Mouse (Mus musculus) neural tube, embryonic 15.5 days (tissue): Measurements from ENCODE around the gene Ect2l. TPM values are rescaled to one million over a fixed set of nuclear protein-coding genes. Genes with fewer than 3 reads are reported as not detected.
"Not testable (repeated sequence)": the region's sequence is repeated elsewhere in the genome, so short reads cannot be mapped to it uniquely, and the experiment has no call there.

Source experiments
- ATAC-seq: fragments of 200-750 bp; cut with Nextera tagmentation; 2 replicates; pipeline ENCODE4 v1.8.0; 2017; ENCODE audit warnings: mild to moderate bottlenecking, moderate TSS enrichment, moderate library complexity; ENCODE audit not compliant: low FRiP score
- H3K27ac ChIP-seq: fragments of 300-500 bp; sonication (generic); replicated peaks from 2 replicates; pipeline ENCODE4 v1.5.1; 2015; ENCODE audit warnings: mild to moderate bottlenecking, inconsistent platforms
- H3K27me3 ChIP-seq: fragments of 300-500 bp; sonication (generic); replicated peaks from 2 replicates; pipeline ENCODE4 v1.6.1; 2015; ENCODE audit warnings: inconsistent platforms
- H3K36me3 ChIP-seq: fragments of 300-500 bp; sonication (generic); 2 replicates; pipeline ENCODE4 v1.6.1; 2015; ENCODE audit warnings: inconsistent platforms
- H3K4me1 ChIP-seq: fragments of 300-500 bp; sonication (generic); 2 replicates; pipeline ENCODE4 v1.6.1; 2015; ENCODE audit warnings: inconsistent platforms
- H3K4me2 ChIP-seq: fragments of 300-500 bp; sonication (generic); 2 replicates; pipeline ENCODE4 v1.6.1; 2015; ENCODE audit warnings: inconsistent platforms, mild to moderate bottlenecking, moderate library complexity
- H3K4me3 ChIP-seq: fragments of 300-500 bp; sonication (generic); replicated peaks from 2 replicates; pipeline ENCODE4 v1.5.1; 2015; ENCODE audit warnings: mild to moderate bottlenecking, inconsistent platforms
- H3K9ac ChIP-seq: fragments of 300-500 bp; sonication (generic); replicated peaks from 2 replicates; pipeline ENCODE4 v1.6.1; 2015; ENCODE audit warnings: mild to moderate bottlenecking, inconsistent platforms
- H3K9me3 ChIP-seq: fragments of 300-500 bp; sonication (generic); replicated peaks from 2 replicates; pipeline ENCODE4 v1.6.1; 2016; ENCODE audit warnings: inconsistent platforms
- WGBS: fragments of 180-500 bp; shearing (Covaris S2); methylation state at CpG from one replicate; pipeline ENCODE4 v1.1.7; 2015; ENCODE audit warnings: mixed read lengths; 5-methylcytosine and 5-hydroxymethylcytosine counted together
- polyA plus RNA-seq: library from polyadenylated mRNA; unstranded; fragments of >200 nt; fragmentation: Nextera tagmentation; extraction: Ambion mirVana; gene quantifications from 2 replicates; pipeline ENCODE4 v1.2.1, GENCODE M21; 2015

Gene Ect2l
- polyA plus RNA-seq, 1 experiment from 2014 or later: 0.49 TPM

- Histone ChIP-seq H3K9me3 (no peaks in the 10 kb centered on the region), H3K36me3 (no peaks in the 10 kb centered on the region), H3K4me1 (no peaks in the 10 kb centered on the region), H3K27me3 (no peaks in the 10 kb centered on the region), H3K4me2 (no peak overlapping the region), H3K9ac (no peak overlapping the region), H3K4me3 (no peak overlapping the region), H3K27ac (no peak overlapping the region)
- no peak for ATAC-seq
- 82% methylated on average over 4 of the region's 4 CpGs for WGBS
Measured at GRCm38 (mm10) chr10:18189498-18189897, 21.2 kb downstream of the Ect2l start.

- 96% methylated on average over 6 of the region's 6 CpGs for WGBS
- H3K4me2 ChIP-seq: no peak overlapping the region
Measured at GRCm38 (mm10) chr10:18188564-18188963, 22.1 kb downstream of the Ect2l start.

GRCm38 (mm10) chr10:18182246-18182645 lies 28.4 kb downstream of the Ect2l start:
- WGBS: 80% methylated on average over 5 of the region's 5 CpGs
- no peak overlapping the region for H3K4me3 ChIP-seq
- H3K27ac ChIP-seq: no peak overlapping the region
- no peak overlapping the region for H3K9ac ChIP-seq
- no peak for ATAC-seq
- no peaks in the 10 kb centered on the region for H3K4me1 ChIP-seq
- no peaks in the 10 kb centered on the region for H3K36me3 ChIP-seq
- H3K9me3 ChIP-seq: no peaks in the 10 kb centered on the region
- no peak overlapping the region for H3K4me2 ChIP-seq
- H3K27me3 ChIP-seq: no peaks in the 10 kb centered on the region

More at GRCm38 (mm10) chr10:18188564-18188963, 22.1 kb downstream of the Ect2l start:
- no peak for ATAC-seq
- Histone ChIP-seq H3K9ac (no peak overlapping the region), H3K27ac (no peak overlapping the region), H3K9me3 (no peaks in the 10 kb centered on the region), H3K27me3 (no peaks in the 10 kb centered on the region), H3K36me3 (no peaks in the 10 kb centered on the region), H3K4me3 (no peak overlapping the region), H3K4me1 (no peaks in the 10 kb centered on the region)

- no peak overlapping the region for H3K27ac ChIP-seq
- ATAC-seq: no peak
- H3K9me3 ChIP-seq: no peaks in the 10 kb centered on the region
- H3K4me1 ChIP-seq: no peaks in the 10 kb centered on the region
- WGBS: 78% methylated on average over 2 of the region's 2 CpGs
- H3K4me2 ChIP-seq: no peak overlapping the region
- H3K36me3 ChIP-seq: no peaks in the 10 kb centered on the region
- H3K27me3 ChIP-seq: no peaks in the 10 kb centered on the region
- no peak overlapping the region for H3K4me3 ChIP-seq
- H3K9ac ChIP-seq: no peak overlapping the region
Measured at GRCm38 (mm10) chr10:18177304-18177703, 33.4 kb downstream of the Ect2l start.

GRCm38 (mm10) chr10:18176722-18177121 lies 34.0 kb downstream of the Ect2l start:
- whole genome bisulfite sequencing: 91% methylated on average over 7 of the region's 7 CpGs
- H3K4me2 ChIP-seq: no peak overlapping the region
- H3K27ac ChIP-seq: no peak overlapping the region
- no peak for ATAC-seq
- no peaks in the 10 kb centered on the region for H3K9me3 ChIP-seq
- H3K36me3 ChIP-seq: no peaks in the 10 kb centered on the region
- no peaks in the 10 kb centered on the region for H3K4me1 ChIP-seq
- H3K27me3 ChIP-seq: no peaks in the 10 kb centered on the region
- no peak overlapping the region for H3K4me3 ChIP-seq
- H3K9ac ChIP-seq: no peak overlapping the region

GRCm38 (mm10) chr10:18175087-18175486 lies 35.6 kb downstream of the Ect2l start:
- no peak overlapping the region for H3K9ac ChIP-seq
- H3K4me1 ChIP-seq: no peaks in the 10 kb centered on the region
- no peaks in the 10 kb centered on the region for H3K27me3 ChIP-seq
- no peak overlapping the region for H3K27ac ChIP-seq
- no peak for ATAC-seq
- WGBS: 85% methylated on average over 6 of the region's 6 CpGs
- no peak overlapping the region for H3K4me3 ChIP-seq
- no peak overlapping the region for H3K4me2 ChIP-seq
- H3K36me3 ChIP-seq: no peaks in the 10 kb centered on the region
- no peaks in the 10 kb centered on the region for H3K9me3 ChIP-seq

- no peak for ATAC-seq
- Histone ChIP-seq H3K9me3 (no peaks in the 10 kb centered on the region), H3K9ac (no peak overlapping the region), H3K4me3 (no peak overlapping the region), H3K27ac (no peak overlapping the region), H3K4me1 (no peaks in the 10 kb centered on the region), H3K27me3 (no peaks in the 10 kb centered on the region), H3K36me3 (no peaks in the 10 kb centered on the region), H3K4me2 (no peak overlapping the region)
- WGBS: 92% methylated on average over 7 of the region's 7 CpGs
Measured at GRCm38 (mm10) chr10:18162435-18162971, 48.2 kb downstream of the Ect2l start.

- Histone ChIP-seq H3K4me1 (no peaks in the 10 kb centered on the region), H3K4me2 (no peak overlapping the region), H3K36me3 (no peaks in the 10 kb centered on the region), H3K27ac (no peak overlapping the region), H3K27me3 (no peaks in the 10 kb centered on the region), H3K4me3 (no peak overlapping the region), H3K9ac (no peak overlapping the region), H3K9me3 (no peaks in the 10 kb centered on the region)
- WGBS: 85% methylated on average over 3 of the region's 3 CpGs
- no peak for ATAC-seq
Measured at GRCm38 (mm10) chr10:18147224-18147623, 63.5 kb downstream of the Ect2l start.

GRCm38 (mm10) chr10:18142231-18142630 lies 68.5 kb downstream of the Ect2l start:
- Histone ChIP-seq H3K4me2 (no peak overlapping the region), H3K9me3 (no peaks in the 10 kb centered on the region), H3K4me1 (no peaks in the 10 kb centered on the region), H3K36me3 (no peaks in the 10 kb centered on the region), H3K27ac (no peak overlapping the region), H3K4me3 (no peak overlapping the region), H3K27me3 (no peaks in the 10 kb centered on the region), H3K9ac (no peak overlapping the region)
- ATAC-seq: no peak
- WGBS: 84% methylated on average over 6 of the region's 6 CpGs

- no peak overlapping the region for H3K4me2 ChIP-seq
- no peak overlapping the region for H3K27ac ChIP-seq
- no peaks in the 10 kb centered on the region for H3K9me3 ChIP-seq
- H3K27me3 ChIP-seq: no peaks in the 10 kb centered on the region
- H3K9ac ChIP-seq: no peak overlapping the region
- H3K4me1 ChIP-seq: no peaks in the 10 kb centered on the region
- 89% methylated on average over 2 of the region's 2 CpGs for WGBS
- H3K4me3 ChIP-seq: no peak overlapping the region
- H3K36me3 ChIP-seq: no peaks in the 10 kb centered on the region
- no peak for ATAC-seq
Measured at GRCm38 (mm10) chr10:18141389-18141788, 69.3 kb downstream of the Ect2l start.

GRCm38 (mm10) chr10:18139615-18140014 lies 71.1 kb downstream of the Ect2l start:
- Histone ChIP-seq H3K36me3 (no peaks in the 10 kb centered on the region), H3K9me3 (no peaks in the 10 kb centered on the region), H3K4me3 (peak overlapping the region; percentile 25), H3K27me3 (no peaks in the 10 kb centered on the region), H3K4me1 (no peaks in the 10 kb centered on the region), H3K4me2 (peak overlapping the region; percentile 43), H3K9ac (no peak overlapping the region), H3K27ac (no peak overlapping the region)
- 0 out of 2 replicates have a peak, but pooled peaks have one; percentile 53 for ATAC-seq
- 85% methylated on average over 5 of the region's 5 CpGs for WGBS

- H3K9ac ChIP-seq, H3K27me3 ChIP-seq, H3K36me3 ChIP-seq, H3K27ac ChIP-seq, H3K4me1 ChIP-seq, H3K9me3 ChIP-seq: not testable (repeated sequence)
- WGBS: 62% methylated on average over 14 of the region's 26 CpGs
- Histone ChIP-seq H3K4me2 (peak overlapping the region; percentile 43; the same call in 1 of the 2 replicates), H3K4me3 (peak overlapping the region; percentile 25)
- peak; percentile 56; the same call in 1 of the 2 replicates for ATAC-seq
Measured at GRCm38 (mm10) chr10:18138853-18139503, 71.7 kb downstream of the Ect2l start.
